Mouse (Mus musculus): Measurements from ENCODE around the gene Dnajc19. TPM values are rescaled to one million over a fixed set of nuclear protein-coding genes. Genes with fewer than 3 reads are reported as not detected.

Gene Dnajc19
- 147 and 155 TPM in 2 replicates for polyA plus RNA-seq (2014; fragmentation: Nextera tagmentation; extraction: Ambion mirVana)

DNA sequence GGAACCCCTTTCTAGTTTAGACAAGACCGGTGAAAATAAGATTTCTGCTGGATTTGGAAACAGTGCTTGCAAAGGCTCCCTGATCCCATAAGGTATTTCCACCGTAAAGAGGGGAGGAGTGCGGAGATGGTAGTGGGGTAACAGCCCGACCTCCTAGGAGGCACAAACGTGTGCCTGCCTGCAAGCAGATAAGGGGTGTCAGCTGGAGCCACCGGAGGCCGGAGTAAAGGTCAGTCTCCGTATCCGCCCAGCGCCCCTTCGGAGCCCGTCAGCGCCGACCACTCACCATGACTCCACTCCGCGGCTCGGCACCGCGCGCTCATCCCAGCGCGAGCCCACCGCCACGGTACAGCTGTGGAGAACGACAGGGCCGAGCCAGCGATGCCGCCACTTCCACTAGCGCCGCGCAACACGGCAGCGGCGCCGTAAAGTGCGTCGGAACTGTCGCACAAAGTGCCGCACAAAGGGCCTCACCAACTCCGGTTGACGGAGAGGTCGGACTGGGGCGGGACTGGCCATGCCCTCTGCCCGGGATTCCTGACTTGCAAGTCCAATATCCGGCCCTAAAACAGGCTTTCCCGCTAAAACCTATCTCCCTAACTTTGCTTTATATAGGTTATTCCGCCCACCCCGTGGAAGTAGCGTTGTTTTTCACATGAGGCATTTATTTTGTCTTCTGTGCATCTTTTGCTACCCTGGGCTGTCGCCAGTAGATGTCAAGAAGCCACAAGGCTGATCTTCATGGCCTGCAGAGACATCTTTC is at the start of gene Dnajc19:
Dnajc19 (minus strand) TSS at position 422 of the 763 bp plus-strand sequence.
- under 1% methylated on average over 50 of the region's 50 CpGs for WGBS
- H3K4me1 ChIP-seq (ENCODE audit: control insufficient read depth, insufficient read depth, low read length) = peaks cover 11% of the 10 kb centered on the region

DNA sequence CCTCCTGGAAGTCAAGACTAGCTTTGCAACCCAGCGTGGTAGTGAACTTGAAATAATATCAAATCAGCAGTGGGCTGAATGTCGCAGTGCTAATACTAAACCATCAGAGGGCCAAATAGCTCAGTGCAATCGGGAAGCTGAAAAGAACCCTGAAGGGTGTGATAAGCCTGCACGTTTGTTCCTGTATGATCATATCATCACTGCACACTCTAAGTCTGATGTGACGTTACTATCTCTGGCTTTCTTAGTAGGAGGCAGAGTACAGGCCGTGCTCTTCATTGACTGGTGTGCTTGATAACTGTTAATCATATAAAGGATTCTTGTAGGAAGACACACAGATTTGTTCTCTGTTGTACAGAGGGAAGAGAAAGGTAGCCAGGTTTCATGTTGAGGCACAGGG is 48.8 kb upstream of the Dnajc19 start:
- Histone ChIP-seq H3K27ac (ENCODE audit: low read depth, low read length) (no peak overlapping the region), H3K4me3 (ENCODE audit: low read depth, low read length) (no peak overlapping the region), H3K4me2 (ENCODE audit: low read depth, low read length) (no peak overlapping the region), H3K36me3 (ENCODE audit: control insufficient read depth, insufficient read depth, low read length) (no peaks in the 10 kb centered on the region), H3K9me3 (ENCODE audit: control insufficient read depth, low read length) (no peaks in the 10 kb centered on the region), H3K9ac (replicated peaks; ENCODE audit: low read depth, low read length) (no peak overlapping the region), H3K4me1 (ENCODE audit: control insufficient read depth, insufficient read depth, low read length) (no peaks in the 10 kb centered on the region), H3K27me3 (ENCODE audit: control insufficient read depth, insufficient read depth, low read length) (no peaks in the 10 kb centered on the region)
- whole genome bisulfite sequencing = 88% methylated on average over 6 of the region's 6 CpGs
- ATAC-seq (ENCODE audit: low read depth) = no peak

More for the DNA sequence above, at the start of gene Dnajc19:
- Histone ChIP-seq H3K27ac (ENCODE audit: low read depth, low read length) (peak within 1 kb of the TSS; percentile 56), H3K9ac (replicated peaks; ENCODE audit: low read depth, low read length) (peak within 1 kb of the TSS; percentile 80), H3K4me3 (ENCODE audit: low read depth, low read length) (peak within 1 kb of the TSS; percentile 66), H3K36me3 (ENCODE audit: control insufficient read depth, insufficient read depth, low read length) (peaks cover 8% of the 10 kb centered on the region), H3K27me3 (ENCODE audit: control insufficient read depth, insufficient read depth, low read length) (no peaks in the 10 kb centered on the region), H3K4me2 (ENCODE audit: low read depth, low read length) (peak within 1 kb of the TSS; percentile 61), H3K9me3 (ENCODE audit: control insufficient read depth, low read length) (no peaks in the 10 kb centered on the region)
- peak; percentile 95 for ATAC-seq (ENCODE audit: low read depth)

DNA sequence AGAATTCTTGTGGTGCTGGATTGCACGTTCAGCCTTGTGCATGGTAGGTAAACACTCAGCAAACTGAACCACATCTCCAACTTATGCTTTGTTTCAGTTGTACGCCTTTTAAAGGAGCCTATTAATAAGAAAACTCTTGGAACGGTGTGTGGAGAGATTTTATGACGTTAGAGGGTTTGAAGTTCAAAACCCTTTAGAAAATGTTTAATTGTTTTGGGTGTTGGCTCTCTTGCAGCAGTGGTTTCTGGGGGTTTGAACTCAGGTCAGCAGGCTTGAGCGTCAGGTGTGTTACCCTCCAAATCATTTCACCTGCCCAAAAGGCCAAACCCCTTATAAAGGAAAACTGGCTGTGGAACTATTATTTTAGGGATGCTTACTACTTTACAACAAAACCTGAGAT is 40.2 kb upstream of the Dnajc19 start:
- WGBS = 89% methylated on average over 5 of the region's 5 CpGs
- no peak overlapping the region for H3K4me3 ChIP-seq (ENCODE audit: low read depth, low read length)
- no peak overlapping the region for H3K27ac ChIP-seq (ENCODE audit: low read depth, low read length)
- H3K4me2 ChIP-seq (ENCODE audit: low read depth, low read length) = no peak overlapping the region
- H3K9me3 ChIP-seq (ENCODE audit: control insufficient read depth, low read length) = no peaks in the 10 kb centered on the region
- H3K27me3 ChIP-seq (ENCODE audit: control insufficient read depth, insufficient read depth, low read length) = no peaks in the 10 kb centered on the region
- no peaks in the 10 kb centered on the region for H3K36me3 ChIP-seq (ENCODE audit: control insufficient read depth, insufficient read depth, low read length)
- H3K4me1 ChIP-seq (ENCODE audit: control insufficient read depth, insufficient read depth, low read length) = no peaks in the 10 kb centered on the region
- no peak for ATAC-seq (ENCODE audit: low read depth)
- no peak overlapping the region for H3K9ac ChIP-seq (replicated peaks; ENCODE audit: low read depth, low read length)

DNA sequence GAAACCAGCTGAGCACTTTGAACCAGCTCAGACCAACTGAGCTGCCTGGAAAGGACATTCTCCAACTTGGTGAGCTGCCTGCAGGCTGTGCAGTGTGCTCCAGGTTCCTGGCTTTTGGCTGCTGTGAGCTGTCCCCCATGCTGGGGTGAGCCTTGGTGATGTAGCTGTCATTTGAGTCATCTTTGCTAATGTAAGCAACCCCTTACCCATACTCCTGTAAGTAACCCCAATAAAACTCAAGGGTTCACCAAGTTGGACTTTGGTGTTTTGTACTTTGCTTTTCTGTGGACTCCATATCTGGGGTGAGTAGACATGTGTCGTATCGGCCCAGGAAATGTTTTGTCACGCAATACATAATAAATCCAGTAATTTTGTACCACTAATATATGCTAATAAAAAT is 39.7 kb upstream of the Dnajc19 start:
- 98% methylated on average over 3 of the region's 3 CpGs for WGBS
- no peak overlapping the region for H3K9ac ChIP-seq (replicated peaks; ENCODE audit: low read depth, low read length)
- no peaks in the 10 kb centered on the region for H3K36me3 ChIP-seq (ENCODE audit: control insufficient read depth, insufficient read depth, low read length)
- no peak overlapping the region for H3K27ac ChIP-seq (ENCODE audit: low read depth, low read length)
- no peak for ATAC-seq (ENCODE audit: low read depth)
- H3K4me2 ChIP-seq (ENCODE audit: low read depth, low read length) = no peak overlapping the region
- no peaks in the 10 kb centered on the region for H3K9me3 ChIP-seq (ENCODE audit: control insufficient read depth, low read length)
- no peaks in the 10 kb centered on the region for H3K4me1 ChIP-seq (ENCODE audit: control insufficient read depth, insufficient read depth, low read length)
- no peak overlapping the region for H3K4me3 ChIP-seq (ENCODE audit: low read depth, low read length)
- H3K27me3 ChIP-seq (ENCODE audit: control insufficient read depth, insufficient read depth, low read length) = no peaks in the 10 kb centered on the region

DNA sequence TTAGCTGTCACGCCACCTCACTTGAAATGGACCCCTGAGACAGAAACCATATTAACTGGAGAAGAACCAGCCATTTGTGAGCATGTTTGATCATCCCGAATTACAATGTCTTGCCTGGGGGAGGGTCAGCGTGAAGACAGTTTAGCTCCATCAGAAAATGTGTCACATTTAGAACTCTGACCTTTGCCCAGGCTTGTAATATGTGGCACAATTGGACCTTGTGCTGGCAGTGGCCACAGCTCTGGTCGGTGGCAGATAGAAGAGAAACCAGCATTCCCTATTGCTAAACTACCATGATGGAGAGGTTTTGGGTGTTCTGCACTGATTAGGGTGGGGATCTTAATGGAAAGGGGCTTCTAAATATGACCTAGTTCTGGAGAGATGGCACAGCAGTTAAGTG is 38.7 kb upstream of the Dnajc19 start:
- Histone ChIP-seq H3K27me3 (ENCODE audit: control insufficient read depth, insufficient read depth, low read length) (no peaks in the 10 kb centered on the region), H3K36me3 (ENCODE audit: control insufficient read depth, insufficient read depth, low read length) (no peaks in the 10 kb centered on the region), H3K4me2 (ENCODE audit: low read depth, low read length) (no peak overlapping the region), H3K9ac (replicated peaks; ENCODE audit: low read depth, low read length) (no peak overlapping the region), H3K4me1 (ENCODE audit: control insufficient read depth, insufficient read depth, low read length) (no peaks in the 10 kb centered on the region), H3K27ac (ENCODE audit: low read depth, low read length) (no peak overlapping the region), H3K4me3 (ENCODE audit: low read depth, low read length) (no peak overlapping the region), H3K9me3 (ENCODE audit: control insufficient read depth, low read length) (no peaks in the 10 kb centered on the region)
- no peak for ATAC-seq (ENCODE audit: low read depth)
- WGBS = 57% methylated on average over 4 of the region's 4 CpGs

DNA sequence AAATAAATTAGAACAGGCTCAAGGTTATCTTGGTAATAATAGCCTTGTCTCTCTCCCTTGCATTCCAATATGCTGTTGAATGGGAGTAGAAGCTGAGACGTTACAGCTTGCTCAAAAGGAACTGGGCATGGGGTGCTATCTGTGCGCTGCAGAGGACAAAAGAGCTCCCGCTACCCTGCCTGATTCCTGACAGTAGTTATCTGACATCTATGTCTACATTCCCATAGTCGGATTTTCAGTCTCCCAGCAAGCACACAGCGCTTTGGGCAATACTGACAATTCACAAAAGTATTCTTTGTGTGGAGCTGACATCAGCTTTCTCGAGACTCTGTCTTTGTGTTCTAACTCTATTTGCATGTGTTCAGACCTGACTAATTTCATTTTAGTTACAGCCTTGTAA is 34.7 kb upstream of the Dnajc19 start:
- Histone ChIP-seq H3K4me2 (ENCODE audit: low read depth, low read length) (peak overlapping the region; percentile 26; the same call in 1 of the 2 replicates), H3K27ac (ENCODE audit: low read depth, low read length) (no peak overlapping the region), H3K9ac (replicated peaks; ENCODE audit: low read depth, low read length) (no peak overlapping the region), H3K9me3 (ENCODE audit: control insufficient read depth, low read length) (no peaks in the 10 kb centered on the region), H3K4me1 (ENCODE audit: control insufficient read depth, insufficient read depth, low read length) (no peaks in the 10 kb centered on the region), H3K36me3 (ENCODE audit: control insufficient read depth, insufficient read depth, low read length) (no peaks in the 10 kb centered on the region), H3K27me3 (ENCODE audit: control insufficient read depth, insufficient read depth, low read length) (no peaks in the 10 kb centered on the region), H3K4me3 (ENCODE audit: low read depth, low read length) (no peak overlapping the region)
- 19% methylated on average over 6 of the region's 6 CpGs for WGBS
- ATAC-seq (ENCODE audit: low read depth) = no peak

DNA sequence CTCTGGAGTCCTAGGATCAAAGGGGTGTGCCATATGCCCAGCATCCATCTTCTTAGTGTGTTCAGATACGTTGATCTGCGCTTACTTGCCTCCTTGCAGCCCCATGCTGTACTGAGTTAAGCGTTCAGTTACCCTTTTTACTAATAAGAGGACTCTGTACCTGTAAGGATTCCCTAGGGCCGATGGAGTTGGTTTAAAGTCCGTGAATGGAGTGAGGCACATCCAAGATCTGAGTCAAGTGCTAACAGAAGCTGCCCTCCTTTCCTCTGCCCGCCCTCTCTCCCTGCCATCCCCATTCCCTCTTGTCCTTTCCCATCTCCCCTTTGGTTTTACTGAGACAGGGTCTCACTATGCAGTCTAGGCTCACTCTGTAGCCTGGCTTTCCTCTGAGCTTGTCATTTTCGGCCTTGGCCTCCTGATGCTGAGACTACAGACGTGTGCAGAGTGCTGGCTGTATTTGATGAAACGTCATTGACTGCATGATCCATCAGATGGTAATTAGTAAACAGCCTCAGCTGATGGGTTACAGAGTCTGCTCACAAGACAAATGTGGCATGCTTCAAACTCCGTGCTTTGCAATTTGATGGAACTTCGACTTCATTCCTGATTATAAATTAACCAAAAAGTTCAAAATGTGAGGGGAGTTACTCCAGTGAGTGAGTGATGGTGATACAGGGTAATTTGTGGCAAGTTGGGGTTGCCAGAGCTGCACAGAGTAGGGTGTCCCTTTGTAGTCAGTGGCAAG is 31.0 kb upstream of the Dnajc19 start:
- H3K4me1 ChIP-seq (ENCODE audit: control insufficient read depth, insufficient read depth, low read length) = no peaks in the 10 kb centered on the region
- ATAC-seq (ENCODE audit: low read depth) = no peak
- H3K9ac ChIP-seq (replicated peaks; ENCODE audit: low read depth, low read length) = no peak overlapping the region
- H3K9me3 ChIP-seq (ENCODE audit: control insufficient read depth, low read length) = no peaks in the 10 kb centered on the region
- 81% methylated on average over 11 of the region's 11 CpGs for WGBS
- no peak overlapping the region for H3K27ac ChIP-seq (ENCODE audit: low read depth, low read length)
- no peak overlapping the region for H3K4me3 ChIP-seq (ENCODE audit: low read depth, low read length)
- no peaks in the 10 kb centered on the region for H3K36me3 ChIP-seq (ENCODE audit: control insufficient read depth, insufficient read depth, low read length)
- no peaks in the 10 kb centered on the region for H3K27me3 ChIP-seq (ENCODE audit: control insufficient read depth, insufficient read depth, low read length)
- no peak overlapping the region for H3K4me2 ChIP-seq (ENCODE audit: low read depth, low read length)

DNA sequence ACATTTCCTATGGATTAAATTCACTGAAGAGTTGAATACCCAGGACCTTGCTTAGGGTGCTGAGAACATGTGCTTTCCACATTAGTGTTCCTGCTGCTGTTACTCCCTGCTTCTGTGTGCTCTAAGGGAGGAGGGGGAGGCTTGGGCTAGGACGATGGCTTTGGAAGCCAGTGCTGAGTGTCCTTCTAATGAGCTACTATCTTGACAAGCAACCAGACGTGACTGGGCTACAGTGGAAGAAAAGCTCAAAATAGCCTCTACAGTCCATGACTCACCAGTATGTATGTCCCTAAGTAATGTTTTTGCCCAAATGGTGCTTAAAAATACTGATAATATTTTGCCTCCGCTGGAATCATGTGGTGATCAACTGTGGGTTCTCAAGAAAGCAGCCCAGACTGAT is 26.5 kb upstream of the Dnajc19 start:
- 83% methylated on average over 3 of the region's 3 CpGs for WGBS
- Histone ChIP-seq H3K4me2 (ENCODE audit: low read depth, low read length) (no peak overlapping the region), H3K27me3 (ENCODE audit: control insufficient read depth, insufficient read depth, low read length) (no peaks in the 10 kb centered on the region), H3K4me3 (ENCODE audit: low read depth, low read length) (no peak overlapping the region), H3K36me3 (ENCODE audit: control insufficient read depth, insufficient read depth, low read length) (no peaks in the 10 kb centered on the region), H3K4me1 (ENCODE audit: control insufficient read depth, insufficient read depth, low read length) (peaks cover 8% of the 10 kb centered on the region; the same call in 1 of the 2 replicates), H3K27ac (ENCODE audit: low read depth, low read length) (no peak overlapping the region), H3K9me3 (ENCODE audit: control insufficient read depth, low read length) (no peaks in the 10 kb centered on the region), H3K9ac (replicated peaks; ENCODE audit: low read depth, low read length) (no peak overlapping the region)
- ATAC-seq (ENCODE audit: low read depth) = no peak

DNA sequence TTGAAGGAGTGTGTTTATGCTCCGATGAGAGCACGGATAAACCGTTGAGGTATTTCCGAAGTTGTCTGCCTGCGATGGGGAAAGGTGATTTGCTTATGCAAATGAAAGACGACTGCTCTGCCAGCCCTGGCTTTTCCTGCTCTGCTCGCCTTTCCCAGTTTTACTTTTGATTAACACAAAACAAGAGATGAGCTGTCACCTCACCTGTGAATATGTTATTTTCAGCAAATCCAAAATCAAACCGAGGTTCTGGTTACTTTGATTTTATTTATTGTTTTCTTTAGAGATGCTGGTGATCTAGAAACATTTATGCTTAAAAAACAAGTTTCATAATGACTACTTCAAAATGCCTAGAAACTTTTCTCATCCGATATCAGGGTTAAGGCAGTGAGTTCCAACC is 25.3 kb upstream of the Dnajc19 start:
- Histone ChIP-seq H3K4me3 (ENCODE audit: low read depth, low read length) (no peak overlapping the region), H3K9me3 (ENCODE audit: control insufficient read depth, low read length) (no peaks in the 10 kb centered on the region), H3K4me1 (ENCODE audit: control insufficient read depth, insufficient read depth, low read length) (peaks cover 8% of the 10 kb centered on the region; the same call in 1 of the 2 replicates), H3K4me2 (ENCODE audit: low read depth, low read length) (peak overlapping the region; percentile 20; the same call in 1 of the 2 replicates), H3K36me3 (ENCODE audit: control insufficient read depth, insufficient read depth, low read length) (no peaks in the 10 kb centered on the region), H3K27me3 (ENCODE audit: control insufficient read depth, insufficient read depth, low read length) (no peaks in the 10 kb centered on the region), H3K27ac (ENCODE audit: low read depth, low read length) (no peak overlapping the region), H3K9ac (replicated peaks; ENCODE audit: low read depth, low read length) (no peak overlapping the region)
- ATAC-seq (ENCODE audit: low read depth) = no peak
- 15% methylated on average over 9 of the region's 9 CpGs for WGBS

Measured in neural tube, embryonic 14.5 days (tissue).